Comparison of ENCODE assay signal across 8 mouse cellular contexts in genomic region chr15:99029619-99030584, GRCm38 (mm10). TPM values are rescaled to one million over a fixed set of nuclear protein-coding genes. Genes with fewer than 3 reads are reported as not detected.
DNase-seq lines count a peak whose midpoint lies in the region; ATAC-seq and TF ChIP-seq lines count a peak whose summit lies in the region.

Gene Tuba1c, plus strand, starts transcription at chr15:99029891.

- peak within 1 kb of the TSS; percentile 89 for H3K27ac ChIP-seq in intestine, postnatal 0 days (ENCODE audit: low read depth, low read length)
- peak within 1 kb of the TSS; percentile 90 for H3K27ac ChIP-seq in limb, embryonic 13.5 days
- no peak within 1 kb of the TSS for H3K27ac ChIP-seq in midbrain, embryonic 15.5 days
- peak within 1 kb of the TSS; percentile 85 for H3K27ac ChIP-seq in stomach, embryonic 14.5 days (ENCODE audit: low read length)

- under 1% methylated on average over 52 of the region's 52 CpGs for WGBS in intestine, postnatal 0 days
- under 1% methylated on average over 52 of the region's 52 CpGs for WGBS in limb, embryonic 13.5 days
- WGBS in midbrain, embryonic 15.5 days = 1% methylated on average over 52 of the region's 52 CpGs
- WGBS in stomach, embryonic 14.5 days = under 1% methylated on average over 52 of the region's 52 CpGs

- peaks cover 5% of the 10 kb centered on the region; the same call in 1 of the 2 replicates for H3K4me1 ChIP-seq in intestine, postnatal 0 days (replicated peaks; ENCODE audit: control insufficient read depth, insufficient read depth, low read length)
- H3K4me1 ChIP-seq in limb, embryonic 13.5 days = peaks cover 42% of the 10 kb centered on the region
- H3K4me1 ChIP-seq in midbrain, embryonic 15.5 days = peaks cover 23% of the 10 kb centered on the region
- H3K4me1 ChIP-seq in stomach, embryonic 14.5 days (ENCODE audit: control insufficient read depth, insufficient read depth, low read length) = peaks cover 23% of the 10 kb centered on the region

- peak within 1 kb of the TSS; percentile 77 for H3K4me3 ChIP-seq in intestine, postnatal 0 days (ENCODE audit: low read depth, low read length)
- peak within 1 kb of the TSS; percentile 73 for H3K4me3 ChIP-seq in limb, embryonic 13.5 days
- peak within 1 kb of the TSS; percentile 30 for H3K4me3 ChIP-seq in midbrain, embryonic 15.5 days
- H3K4me3 ChIP-seq in stomach, embryonic 14.5 days (ENCODE audit: low read depth, low read length) = peak within 1 kb of the TSS; percentile 56

- no peaks in the 10 kb centered on the region for H3K27me3 ChIP-seq in intestine, postnatal 0 days (replicated peaks; ENCODE audit: control insufficient read depth, insufficient read depth, low read length)
- H3K27me3 ChIP-seq in limb, embryonic 13.5 days = no peaks in the 10 kb centered on the region
- peaks cover 3% of the 10 kb centered on the region; the same call in 1 of the 2 replicates for H3K27me3 ChIP-seq in midbrain, embryonic 15.5 days (replicated peaks)
- H3K27me3 ChIP-seq in stomach, embryonic 14.5 days (ENCODE audit: control insufficient read depth, insufficient read depth, low read length) = no peaks in the 10 kb centered on the region

- TF ChIP-seq CTCF in intestine, postnatal 0 days (IDR thresholded peaks at IDR 0.05; ENCODE audit: low read depth) = no peak; the same call in 1 of the 2 replicates

- peak; percentile 64 for ATAC-seq in granulocyte monocyte progenitor cell, adult 5-6 weeks (replicated peaks; ENCODE audit: poor library complexity, severe bottlenecking)
- peak; percentile 92 for ATAC-seq in intestine, postnatal 0 days
- peak; percentile 97 for ATAC-seq in limb, embryonic 13.5 days (ENCODE audit: low FRiP score, low read depth)
- peak; percentile 37; the same call in 1 of the 2 replicates for ATAC-seq in midbrain, embryonic 15.5 days (replicated peaks)
- peak; percentile 95 for ATAC-seq in stomach, embryonic 14.5 days (ENCODE audit: insufficient number of reproducible peaks, insufficient read depth, low FRiP score, low read depth)

- H3K9me3 ChIP-seq in intestine, postnatal 0 days (ENCODE audit: control insufficient read depth) = no peaks in the 10 kb centered on the region
- H3K9me3 ChIP-seq in limb, embryonic 13.5 days = no peaks in the 10 kb centered on the region
- no peaks in the 10 kb centered on the region for H3K9me3 ChIP-seq in midbrain, embryonic 15.5 days
- no peaks in the 10 kb centered on the region for H3K9me3 ChIP-seq in stomach, embryonic 14.5 days (ENCODE audit: control insufficient read depth, low read depth, low read length)

- DNase-seq in cerebellum, postnatal 4 days (ENCODE audit: low spot score in 2 of 2) = peak; percentile 58 to 65
- DNase-seq in cerebellum, adult 18-20 months = no peak
- peak; percentile 93 for DNase-seq in embryo, embryonic 10.5 days (ENCODE audit: low spot score)

- peak within 1 kb of the TSS; percentile 80 for H3K9ac ChIP-seq in intestine, postnatal 0 days (ENCODE audit: low read depth, low read length)
- H3K9ac ChIP-seq in limb, embryonic 13.5 days = peak within 1 kb of the TSS; percentile 75
- no peak within 1 kb of the TSS for H3K9ac ChIP-seq in midbrain, embryonic 15.5 days
- H3K9ac ChIP-seq in stomach, embryonic 14.5 days (replicated peaks; ENCODE audit: low read depth, low read length) = peak within 1 kb of the TSS; percentile 74

- peaks cover 5% of the 10 kb centered on the region for H3K36me3 ChIP-seq in intestine, postnatal 0 days (ENCODE audit: control insufficient read depth, insufficient read depth)
- peaks cover 6% of the 10 kb centered on the region for H3K36me3 ChIP-seq in limb, embryonic 13.5 days
- no peaks in the 10 kb centered on the region for H3K36me3 ChIP-seq in midbrain, embryonic 15.5 days (replicated peaks)
- H3K36me3 ChIP-seq in stomach, embryonic 14.5 days (ENCODE audit: control insufficient read depth, insufficient read depth, low read length) = peaks cover 8% of the 10 kb centered on the region

- H3K4me2 ChIP-seq in intestine, postnatal 0 days (replicated peaks; ENCODE audit: low read depth) = peak within 1 kb of the TSS; percentile 82
- H3K4me2 ChIP-seq in limb, embryonic 13.5 days (replicated peaks) = peak within 1 kb of the TSS; percentile 78
- peak within 1 kb of the TSS; percentile 62 for H3K4me2 ChIP-seq in midbrain, embryonic 15.5 days
- peak within 1 kb of the TSS; percentile 69 for H3K4me2 ChIP-seq in stomach, embryonic 14.5 days (replicated peaks; ENCODE audit: low read depth, low read length)

RNA-seq across cellular contexts. Expression of gene Tuba1c, which starts in this region (rescaled TPM):
- total RNA-seq in granulocyte monocyte progenitor cell, adult 5-6 weeks (2014; fragmentation: Nextera tagmentation) = 117 and 131 TPM in 2 replicates
- total RNA-seq in granulocyte monocyte progenitor cell, adult 5-6 weeks (2017) = 109 and 120 TPM in 2 replicates
- 271 and 315 TPM in 2 replicates for polyA plus RNA-seq in intestine, postnatal 0 days (2015; fragmentation: Nextera tagmentation; extraction: Ambion mirVana)
- polyA plus RNA-seq in limb, embryonic 13.5 days (2015; fragmentation: Nextera tagmentation; extraction: Ambion mirVana) = 143 and 149 TPM in 2 replicates
- polyA plus RNA-seq in midbrain, embryonic 15.5 days (2015; fragmentation: Nextera tagmentation; extraction: Ambion mirVana) = 16.4 and 20.5 TPM in 2 replicates
- polyA plus RNA-seq in stomach, embryonic 14.5 days (2014; fragmentation: Nextera tagmentation; extraction: Ambion mirVana) = 191 and 203 TPM in 2 replicates

Comparison
In these comparisons a context has a peak if more than half of its experiments do, and no peak if none do; other contexts are left out.
1. DNase-seq: peak in cerebellum, postnatal 4 days (2 of 2) and embryo, embryonic 10.5 days (single experiment); none in cerebellum, adult 18-20 months (0 of 2).
2. ATAC-seq: peak in every context shown above with its lines; median percentile 97 in limb, embryonic 13.5 days; 95 in stomach, embryonic 14.5 days; 92 in intestine, postnatal 0 days; 64 in granulocyte monocyte progenitor cell, adult 5-6 weeks; 37 in midbrain, embryonic 15.5 days.
3. Peak in every context shown above with its lines, with median percentiles within 50 percentile points of each other: H3K4me2 ChIP-seq and H3K4me3 ChIP-seq.